Mouse (Mus musculus) c-Kit-negative CD71-positive TER-119-positive erythroid progenitor cells, embryonic 14.5 days (primary cell): Measurements from ENCODE around the gene Poglut1.

Experiments
- DNase-seq: peaks from one replicate; pipeline ENCODE4 v3.0.0-alpha.2; 2013; ENCODE audit warnings: low read depth, low spot score

The Poglut1 gene

DNA sequence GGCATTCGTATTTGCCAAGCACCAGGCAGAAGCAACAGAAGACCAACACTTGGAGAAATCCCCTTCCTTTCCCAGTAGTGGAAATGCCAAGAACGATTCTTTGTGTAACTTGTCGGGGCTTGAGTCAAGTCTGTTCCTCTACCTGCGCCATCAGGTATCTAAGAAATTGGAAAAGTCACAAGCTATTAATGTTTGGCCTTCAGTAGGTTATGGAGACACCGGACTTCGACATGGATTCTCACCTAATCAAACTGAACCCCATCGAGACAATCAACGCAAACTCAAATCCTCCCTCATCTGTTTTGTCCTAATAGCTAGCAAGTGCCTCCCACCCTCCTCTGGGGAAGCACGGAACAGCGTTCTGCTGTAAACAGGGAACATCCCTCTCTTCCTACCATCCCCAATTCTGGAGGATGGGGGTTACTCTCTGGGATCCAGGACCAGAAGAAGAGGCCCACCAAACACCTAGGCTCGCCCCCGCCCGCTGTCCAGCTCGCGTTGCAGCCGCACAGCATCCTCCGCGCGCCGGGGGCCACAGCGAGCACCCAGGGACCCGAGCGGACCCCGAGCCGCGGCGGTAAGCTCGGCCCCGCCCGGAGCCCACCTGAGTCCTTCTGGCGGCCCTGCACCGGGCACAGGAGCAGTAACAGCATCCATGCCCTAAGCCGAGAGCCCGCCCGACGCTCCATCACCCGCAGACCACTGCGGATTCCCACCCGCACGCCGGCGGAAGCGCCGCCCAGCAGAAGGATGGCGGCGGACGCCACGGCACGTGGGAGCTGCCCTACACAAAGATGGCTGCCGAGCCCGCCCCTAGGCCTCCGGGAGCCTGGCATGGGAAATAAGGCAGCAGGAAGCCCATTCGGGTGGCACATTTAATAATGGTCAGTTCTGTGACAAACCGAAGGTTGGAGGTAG lies at the start of gene Poglut1:
Poglut1 (minus strand) TSS at position 780 of the 918 bp plus-strand sequence.
- DNase-seq = no peak

GRCm38 (mm10) chr16:38598986-38599680 lies 49.1 kb upstream of the Poglut1 start:
- no peak for DNase-seq

- no peak for DNase-seq
Observed at GRCm38 (mm10) chr16:38596651-38597050, 46.6 kb upstream of the Poglut1 start.

- no peak for DNase-seq
Observed at GRCm38 (mm10) chr16:38596099-38596498, 46.0 kb upstream of the Poglut1 start.

- no peak for DNase-seq
Observed at GRCm38 (mm10) chr16:38594435-38594834, 44.4 kb upstream of the Poglut1 start.

- no peak for DNase-seq
Observed at GRCm38 (mm10) chr16:38592946-38593345, 42.9 kb upstream of the Poglut1 start.

DNA sequence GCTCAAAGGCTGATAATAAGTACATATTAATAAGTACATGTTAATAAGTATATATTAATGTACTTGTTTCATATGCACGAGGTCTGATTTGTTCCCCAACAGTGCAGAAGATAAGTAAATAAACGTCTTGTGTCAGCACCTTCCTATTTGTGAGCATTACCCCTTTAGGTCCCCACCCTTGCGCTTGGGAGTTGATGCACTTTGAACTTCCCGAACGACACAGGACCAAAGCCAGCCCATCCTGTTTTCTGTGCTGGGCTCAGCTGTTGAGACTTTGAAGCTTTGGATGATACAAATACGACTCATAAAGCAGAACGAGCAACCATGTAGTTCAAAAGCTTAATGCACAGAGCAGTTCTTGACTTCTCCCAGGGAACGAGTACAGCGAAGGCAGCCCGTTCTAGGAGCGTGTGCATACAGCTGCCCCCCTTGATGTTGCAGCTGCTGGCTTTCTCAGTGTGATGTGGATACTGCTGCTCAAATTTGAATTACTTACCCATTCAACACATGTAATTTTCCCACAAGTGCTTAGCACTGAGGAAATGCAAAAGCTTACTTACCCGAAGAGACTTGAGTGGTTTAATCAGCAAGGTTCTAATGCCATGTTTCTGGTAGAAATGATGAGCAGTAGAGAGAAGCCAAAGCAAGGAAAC lies 42.1 kb upstream of the Poglut1 start:
- DNase-seq = no peak

DNA sequence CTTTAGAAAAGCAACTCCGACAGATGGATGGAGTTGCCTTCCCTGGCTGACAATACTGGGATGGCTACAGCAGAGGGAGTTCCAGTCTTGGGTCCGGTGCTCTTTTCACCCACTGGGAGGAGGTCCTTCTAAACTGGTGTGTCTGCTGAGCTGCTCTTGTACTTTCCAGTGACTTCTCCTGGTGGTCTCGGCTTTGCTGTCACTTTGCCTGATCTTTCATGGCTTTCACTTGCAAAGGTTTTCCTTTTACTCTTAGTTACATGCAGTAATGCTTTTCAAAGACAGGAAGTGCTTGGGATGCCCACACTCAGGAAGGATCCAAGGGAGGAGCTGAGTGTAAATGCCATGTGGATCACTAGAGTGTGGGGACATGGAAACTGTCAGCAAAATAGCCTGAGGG lies 41.4 kb upstream of the Poglut1 start:
- DNase-seq = no peak

- no peak for DNase-seq
Observed at GRCm38 (mm10) chr16:38587572-38587971, 37.5 kb upstream of the Poglut1 start.

GRCm38 (mm10) chr16:38587163-38587562 lies 37.1 kb upstream of the Poglut1 start:
- DNase-seq = no peak

DNA sequence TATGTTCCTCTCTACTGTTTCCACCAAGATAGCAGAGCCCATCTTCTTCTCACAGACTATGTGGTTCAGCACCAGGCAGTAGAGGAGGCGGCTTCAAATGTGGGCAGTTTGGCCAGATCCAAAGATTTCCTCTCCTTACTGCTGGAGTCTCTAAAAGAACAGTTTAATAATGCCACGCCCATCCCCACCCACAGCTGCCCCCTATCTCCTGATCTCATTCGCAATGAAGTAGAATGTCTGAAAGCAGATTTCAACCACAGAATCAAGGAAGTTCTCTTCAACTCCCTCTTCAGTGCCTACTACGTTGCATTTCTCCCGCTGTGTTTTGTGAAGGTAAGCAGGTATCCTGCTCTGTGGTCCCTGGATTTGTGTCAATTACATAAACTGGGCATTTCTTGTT lies 35.1 kb upstream of the Poglut1 start:
- no peak for DNase-seq

- no peak for DNase-seq
Observed at GRCm38 (mm10) chr16:38584761-38585160, 34.7 kb upstream of the Poglut1 start.

DNA sequence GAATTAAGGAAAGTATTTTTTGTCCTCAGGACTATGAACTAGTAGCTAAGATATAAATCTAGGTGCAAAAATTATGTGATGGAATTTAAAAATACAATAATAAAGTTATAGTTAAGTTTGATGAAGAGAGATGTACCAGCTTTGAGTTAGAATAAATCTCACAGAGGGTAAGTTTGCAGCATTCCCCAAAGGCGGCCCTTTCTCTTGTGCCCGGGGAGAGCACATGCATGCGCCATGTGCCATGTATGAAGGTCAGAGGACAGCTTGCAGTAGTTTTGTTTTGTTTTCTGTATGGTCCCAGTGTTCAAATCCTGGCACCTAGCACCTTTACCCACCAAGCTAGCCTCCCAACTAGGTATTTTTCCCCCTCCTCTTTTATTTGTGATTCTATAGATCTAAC lies 21.4 kb upstream of the Poglut1 start:
- no peak for DNase-seq

DNA sequence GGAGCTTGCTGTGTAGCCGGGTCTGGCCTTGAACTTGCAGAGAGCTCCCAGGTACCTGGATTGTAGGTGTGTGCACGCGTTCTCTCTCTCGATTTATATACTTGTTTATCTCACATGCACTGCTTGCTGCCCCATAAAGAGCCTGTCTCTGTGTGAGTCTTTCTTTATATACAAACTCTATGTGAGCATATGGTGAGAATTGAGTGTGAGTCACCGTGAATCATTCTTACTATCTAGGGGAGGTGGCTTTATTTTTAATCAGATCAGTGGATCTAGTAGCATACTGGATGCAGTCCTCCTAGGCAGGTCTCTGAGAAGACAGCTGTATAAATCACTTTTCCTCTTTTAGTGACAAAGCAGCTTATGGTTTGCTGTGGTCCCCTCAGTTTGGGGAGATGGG lies 18.1 kb upstream of the Poglut1 start:
- no peak for DNase-seq

DNA sequence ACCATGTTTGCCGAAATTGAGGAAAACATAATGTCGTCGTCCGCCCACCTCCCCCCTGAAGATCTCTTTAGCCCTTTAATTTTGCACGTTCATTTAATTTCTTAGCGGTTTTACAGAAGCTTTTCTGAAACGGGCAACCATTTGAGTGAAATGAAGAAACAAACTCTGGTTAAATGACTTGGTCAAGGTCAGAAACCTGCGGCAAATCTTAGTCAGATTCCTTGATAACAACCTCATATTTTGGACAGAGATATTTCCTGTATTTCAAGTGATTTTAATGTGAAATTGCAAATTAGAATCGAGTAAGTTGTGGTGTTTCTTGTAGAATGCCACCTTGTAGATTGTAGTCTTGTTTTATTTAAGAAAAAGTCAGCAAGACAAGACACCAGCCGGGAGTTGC lies 13.5 kb upstream of the Poglut1 start:
- DNase-seq = no peak

DNA sequence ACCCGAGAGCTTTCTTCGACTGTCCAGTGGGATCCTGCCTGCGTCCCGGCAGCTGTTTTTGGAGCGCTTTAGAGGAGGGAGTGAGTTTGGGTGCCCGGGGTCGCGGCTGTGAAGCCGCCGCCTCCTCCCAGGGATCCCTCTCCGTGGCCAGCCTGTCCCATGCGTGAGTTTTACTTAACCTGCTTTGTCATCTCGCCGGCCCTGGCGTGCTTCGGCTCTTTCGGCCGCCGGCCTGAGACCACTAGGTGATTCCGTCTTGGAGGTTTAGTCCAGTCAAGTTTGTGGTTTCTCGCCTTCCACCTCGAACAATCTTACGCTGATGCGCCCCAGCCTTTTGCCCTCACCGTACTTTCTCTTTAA lies 12.9 kb upstream of the Poglut1 start:
- DNase-seq = no peak

DNA sequence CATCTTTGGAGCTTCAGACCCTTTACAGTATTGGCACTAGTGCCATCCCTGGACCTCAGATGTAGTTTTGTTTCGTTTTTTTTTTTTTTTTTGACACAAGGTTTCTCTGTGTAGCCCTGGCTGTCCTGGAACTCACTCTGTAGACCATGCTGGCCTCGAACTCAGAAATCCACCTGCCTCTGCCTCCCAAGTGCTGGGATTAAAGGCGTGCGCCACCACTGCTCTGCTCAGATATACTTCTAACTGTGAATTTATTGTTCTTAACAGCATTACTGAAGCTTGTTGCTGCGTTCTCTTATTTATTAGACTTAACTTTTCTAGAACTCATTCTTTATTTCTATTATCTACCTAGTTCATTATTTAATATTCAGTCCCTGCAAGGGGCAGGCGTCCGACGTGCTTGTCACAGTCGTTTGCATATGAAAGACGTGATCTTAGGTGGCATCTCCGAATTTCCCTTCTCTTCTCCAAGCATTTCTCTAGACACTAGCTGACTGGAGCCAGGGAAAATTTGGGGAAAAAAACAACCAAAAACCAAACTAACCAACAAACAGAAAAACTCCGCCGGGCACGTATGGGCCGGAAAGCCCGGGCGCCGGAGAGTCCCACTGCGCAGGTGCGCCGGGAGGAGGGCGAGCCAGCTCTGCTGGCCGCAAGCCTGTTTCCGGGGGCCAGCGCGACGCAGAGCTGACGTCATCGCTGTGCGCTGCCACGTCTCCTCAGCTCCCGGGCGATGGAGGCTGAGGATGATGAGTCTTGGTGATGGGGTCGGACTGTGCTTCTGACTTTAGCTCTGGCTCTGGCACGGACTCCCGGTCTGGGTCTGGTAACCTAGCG lies 12.3 kb upstream of the Poglut1 start:
- peak; percentile 90 for DNase-seq

GRCm38 (mm10) chr16:38558221-38558748 lies 8.2 kb upstream of the Poglut1 start, which contains the start of gene Tmem39a:
Gene Tmem39a (plus strand): TSS chr16:38558698.
- DNase-seq = no peak

GRCm38 (mm10) chr16:38555988-38556387 lies 5.9 kb upstream of the Poglut1 start:
- no peak for DNase-seq

DNA sequence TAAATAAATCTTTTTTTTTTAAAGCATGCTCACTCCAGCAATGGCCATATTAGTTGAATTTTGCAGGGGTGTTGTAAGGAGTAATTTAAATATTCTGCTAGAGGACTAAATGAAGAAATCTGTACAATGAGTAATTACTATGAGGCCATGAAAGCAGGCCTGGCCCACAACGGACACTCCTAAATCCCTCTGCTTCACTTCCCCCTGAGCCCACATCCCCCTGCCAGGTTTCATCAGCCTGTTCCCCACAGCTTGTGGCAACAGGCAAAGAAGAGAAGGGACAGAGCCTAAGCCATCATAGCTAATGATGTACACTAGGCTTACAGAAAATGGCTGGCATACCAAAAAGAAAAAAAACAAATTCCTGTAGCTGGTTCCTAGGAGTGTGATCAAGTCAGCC lies 2.1 kb downstream of the Poglut1 start:
- DNase-seq = no peak

DNA sequence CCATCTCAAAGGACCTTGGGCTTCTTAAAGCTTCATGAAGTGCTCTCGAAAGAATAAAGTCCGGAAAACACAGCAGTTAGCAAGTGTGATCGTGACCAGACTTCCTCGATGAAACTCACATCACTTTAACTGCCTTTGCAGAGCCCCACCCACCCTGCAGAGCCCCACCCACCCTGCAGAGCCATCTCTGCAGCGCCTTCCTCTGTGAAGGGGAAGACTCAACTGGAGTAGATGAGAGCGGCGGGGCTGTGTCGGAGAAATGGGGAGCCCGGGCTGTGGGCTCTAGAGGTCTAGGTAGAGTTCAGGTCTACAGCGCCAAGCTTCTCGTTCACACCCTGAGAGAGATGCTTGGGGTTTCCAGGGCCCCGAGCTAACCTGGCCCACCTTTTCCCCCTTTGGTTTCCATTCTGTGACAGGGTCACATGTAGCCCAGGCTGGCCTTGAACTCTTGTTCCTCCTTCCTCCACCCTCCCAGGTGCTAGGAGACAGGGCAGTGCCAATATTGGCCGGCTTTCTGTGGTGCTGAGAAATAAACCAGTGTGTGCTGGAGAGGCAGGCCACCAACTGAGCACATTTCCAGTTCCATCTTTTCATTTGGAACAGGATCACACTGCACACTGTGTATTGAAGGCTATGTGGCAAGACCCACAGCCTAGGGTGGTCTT lies 11.2 kb downstream of the Poglut1 start:
- DNase-seq = no peak
